Mouse (Mus musculus): ENCODE results near the gene Lin9. TPM values are rescaled to one million over a fixed set of nuclear protein-coding genes. Genes with fewer than 3 reads are reported as not detected.
A peak's percentile ranks its signal among the peaks of the same experiment; 100 is the strongest.

Gene Lin9
- total and polyA plus RNA-seq, 3 experiments, result 0.77 to 37.3 (median 37.2) TPM

GRCm38 (mm10) chr1:180639416-180640401 is 1.2 kb upstream of the Lin9 start:
- Histone ChIP-seq H3K36me3 (replicated peaks) (peaks cover 22% of the 10 kb centered on the region), H3K4me3 (ENCODE audit: low read depth, low read length) (peak overlapping the region; percentile 97; the same call in 1 of the 2 replicates), H3K4me1 (ENCODE audit: insufficient read depth, low read depth, low read length) (peaks cover 39% of the 10 kb centered on the region), H3K9me3 (replicated peaks) (no peaks in the 10 kb centered on the region), H3K27me3 (ENCODE audit: insufficient read depth, low read length) (no peaks in the 10 kb centered on the region)
- TF ChIP-seq POLR2AphosphoS5 (IDR thresholded peaks at IDR 0.05; ENCODE audit: insufficient replicate concordance, low read depth, low read length) (no peak), TAL1 (conservative IDR thresholded peaks at IDR 0.05; ENCODE audit: low read depth, low read length) (no peak), GATA1 (IDR thresholded peaks at IDR 0.05; ENCODE audit: borderline replicate concordance, low read length) (no peak), GATA2 (IDR thresholded peaks at IDR 0.05; ENCODE audit: borderline replicate concordance, low read depth, low read length) (no peak), CTCF (IDR thresholded peaks at IDR 0.05; ENCODE audit: low read depth, low read length) (no peak)
- DNase-seq (ENCODE audit: low spot score), result peak; percentile 20
- ATAC-seq (ENCODE audit: extremely low read depth, insufficient number of reproducible peaks, low FRiP score, poor library complexity, severe bottlenecking), result no peak

GRCm38 (mm10) chr1:180640605-180641125 is 285 bp upstream of the Lin9 start:
- Histone ChIP-seq H3K4me3 (ENCODE audit: low read depth, low read length) (peak overlapping the region; percentile 97), H3K36me3 (replicated peaks) (peaks cover 31% of the 10 kb centered on the region), H3K4me1 (ENCODE audit: insufficient read depth, low read depth, low read length) (peaks cover 39% of the 10 kb centered on the region), H3K9me3 (replicated peaks) (no peaks in the 10 kb centered on the region), H3K27me3 (ENCODE audit: insufficient read depth, low read length) (no peaks in the 10 kb centered on the region)
- TF ChIP-seq GATA1 (IDR thresholded peaks at IDR 0.05; ENCODE audit: borderline replicate concordance, low read length) (no peak), CTCF (IDR thresholded peaks at IDR 0.05; ENCODE audit: low read depth, low read length) (no peak), GATA2 (IDR thresholded peaks at IDR 0.05; ENCODE audit: borderline replicate concordance, low read depth, low read length) (no peak), TAL1 (conservative IDR thresholded peaks at IDR 0.05; ENCODE audit: low read depth, low read length) (no peak)
- DNase-seq (ENCODE audit: low spot score), result no peak
- ATAC-seq (ENCODE audit: extremely low read depth, insufficient number of reproducible peaks, low FRiP score, poor library complexity, severe bottlenecking), result no peak

- Histone ChIP-seq H3K4me1 (ENCODE audit: insufficient read depth, low read depth, low read length) (peaks cover 43% of the 10 kb centered on the region), H3K4me3 (ENCODE audit: low read depth, low read length) (peak overlapping the region; percentile 97), H3K27me3 (ENCODE audit: insufficient read depth, low read length) (no peaks in the 10 kb centered on the region), H3K9me3 (replicated peaks) (no peaks in the 10 kb centered on the region), H3K36me3 (replicated peaks) (peaks cover 40% of the 10 kb centered on the region)
- ATAC-seq (ENCODE audit: extremely low read depth, insufficient number of reproducible peaks, low FRiP score, poor library complexity, severe bottlenecking) (no peak), DNase-seq (ENCODE audit: low spot score) (peak; percentile 49)
- TF ChIP-seq GATA2 (IDR thresholded peaks at IDR 0.05; ENCODE audit: borderline replicate concordance, low read depth, low read length) (no peak), CTCF (IDR thresholded peaks at IDR 0.05; ENCODE audit: low read depth, low read length) (no peak), TAL1 (conservative IDR thresholded peaks at IDR 0.05; ENCODE audit: low read depth, low read length) (no peak), POLR2AphosphoS5 (IDR thresholded peaks at IDR 0.05; ENCODE audit: insufficient replicate concordance, low read depth, low read length) (no peak), GATA1 (IDR thresholded peaks at IDR 0.05; ENCODE audit: borderline replicate concordance, low read length) (no peak)
Measured at GRCm38 (mm10) chr1:180641518-180642227, 723 bp downstream of the Lin9 start.

DNA sequence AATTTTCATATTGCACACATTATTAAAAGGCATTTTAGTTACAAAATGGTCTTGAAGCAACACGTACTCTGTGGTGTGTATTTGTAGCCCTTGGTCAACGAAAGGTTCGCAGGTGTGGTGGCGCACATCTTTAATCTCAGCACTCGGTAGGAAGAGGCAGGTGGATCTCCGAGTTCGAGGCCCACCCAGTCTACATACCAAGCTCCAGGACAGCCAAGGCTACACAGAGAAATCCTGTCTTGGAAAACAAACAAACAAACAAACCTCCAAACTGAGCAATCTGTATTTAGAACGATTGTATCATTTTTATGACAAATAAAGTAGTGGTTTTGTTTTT is 1.2 kb downstream of the Lin9 start:
- ATAC-seq (ENCODE audit: extremely low read depth, insufficient number of reproducible peaks, low FRiP score, poor library complexity, severe bottlenecking) (no peak), DNase-seq (ENCODE audit: low spot score) (no peak)
- no peaks in the 10 kb centered on the region for H3K27me3 ChIP-seq (ENCODE audit: insufficient read depth, low read length)
- no peak for TF ChIP-seq CTCF (IDR thresholded peaks at IDR 0.05; ENCODE audit: low read depth, low read length)
- TF ChIP-seq POLR2AphosphoS5 (IDR thresholded peaks at IDR 0.05; ENCODE audit: insufficient replicate concordance, low read depth, low read length), result no peak
- no peaks in the 10 kb centered on the region for H3K9me3 ChIP-seq (replicated peaks)
- peaks cover 44% of the 10 kb centered on the region for H3K4me1 ChIP-seq (ENCODE audit: insufficient read depth, low read depth, low read length)
- peak overlapping the region; percentile 97 for H3K4me3 ChIP-seq (ENCODE audit: low read depth, low read length)
- peaks cover 44% of the 10 kb centered on the region for H3K36me3 ChIP-seq (replicated peaks)

- H3K4me1 ChIP-seq (ENCODE audit: insufficient read depth, low read depth, low read length), result no peaks in the 10 kb centered on the region
- TF ChIP-seq POLR2AphosphoS5 (IDR thresholded peaks at IDR 0.05; ENCODE audit: insufficient replicate concordance, low read depth, low read length) (no peak), GATA2 (IDR thresholded peaks at IDR 0.05; ENCODE audit: borderline replicate concordance, low read depth, low read length) (no peak), TAL1 (conservative IDR thresholded peaks at IDR 0.05; ENCODE audit: low read depth, low read length) (no peak), GATA1 (IDR thresholded peaks at IDR 0.05; ENCODE audit: borderline replicate concordance, low read length) (no peak), CTCF (IDR thresholded peaks at IDR 0.05; ENCODE audit: low read depth, low read length) (no peak)
- DNase-seq (ENCODE audit: low spot score), result no peak
- no peak overlapping the region for H3K4me3 ChIP-seq (ENCODE audit: low read depth, low read length)
- no peak for ATAC-seq (ENCODE audit: extremely low read depth, insufficient number of reproducible peaks, low FRiP score, poor library complexity, severe bottlenecking)
- no peaks in the 10 kb centered on the region for H3K9me3 ChIP-seq (replicated peaks)
- H3K36me3 ChIP-seq (replicated peaks), result peaks cover 57% of the 10 kb centered on the region
- H3K27me3 ChIP-seq (ENCODE audit: insufficient read depth, low read length), result peaks cover under 1% of the 10 kb centered on the region
Measured at GRCm38 (mm10) chr1:180691284-180691683, 50.3 kb downstream of the Lin9 start.

All from G1E (cell line).